Mouse (Mus musculus) G1E (cell line): ENCODE measurements around the gene Gm28891.
"Not testable (repeated sequence)": the region's sequence is repeated elsewhere in the genome, so short reads cannot be mapped to it uniquely, and the experiment has no call there.

Experiments used
- CTCF ChIP-seq: IDR thresholded peaks from 2 replicates; pipeline ENCODE4 v1.5.1; 2012; ENCODE audit warnings: low read depth, low read length, inconsistent platforms, mixed read lengths
- GATA1 ChIP-seq: IDR thresholded peaks from 2 replicates; pipeline ENCODE4 v1.6.1; 2012; ENCODE audit warnings: borderline replicate concordance, low read length, inconsistent platforms, mixed read lengths
- GATA2 ChIP-seq: IDR thresholded peaks from 2 replicates; pipeline ENCODE4 v1.6.1; 2012; ENCODE audit warnings: low read depth, low read length, inconsistent platforms, borderline replicate concordance
- POLR2AphosphoS5 ChIP-seq: IDR thresholded peaks from 2 replicates; pipeline ENCODE4 v1.6.1; 2012; ENCODE audit warnings: low read depth, low read length, inconsistent platforms; ENCODE audit not compliant: insufficient replicate concordance
- TAL1 ChIP-seq: conservative IDR thresholded peaks from 2 replicates; pipeline ENCODE4 v1.6.1; 2012; ENCODE audit warnings: low read depth, low read length, inconsistent platforms, mixed read lengths

DNA sequence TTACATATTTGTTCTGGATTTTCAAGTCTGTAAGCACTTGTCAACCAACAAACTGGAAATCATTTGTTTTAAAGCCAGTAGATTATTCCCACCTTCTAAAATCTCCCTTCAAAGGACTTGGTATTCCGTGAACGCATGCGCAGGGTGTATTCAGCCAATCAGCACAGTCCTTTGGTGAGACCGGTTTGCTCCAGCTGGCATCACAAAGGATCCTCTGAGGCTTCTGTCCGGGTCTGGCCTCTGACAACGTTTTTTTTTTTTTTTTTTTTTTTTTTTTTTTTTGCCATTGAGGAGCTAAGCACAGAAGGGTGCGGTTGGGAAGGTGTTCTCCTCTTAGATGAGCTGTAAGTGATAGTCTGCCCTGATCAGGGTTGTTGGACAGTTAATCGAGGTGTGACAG lies at the start of gene Gm28891:
- not testable (repeated sequence) for TF ChIP-seq CTCF, TAL1, GATA1, POLR2AphosphoS5, GATA2
